Mouse (Mus musculus) granulocyte monocyte progenitor cell, adult 5-6 weeks (primary cell): ENCODE measurements around the gene Mmp3. TPM values are rescaled to one million over a fixed set of nuclear protein-coding genes. Genes with fewer than 3 reads are reported as not detected.
"Not testable (repeated sequence)": the region's sequence is repeated elsewhere in the genome, so short reads cannot be mapped to it uniquely, and the experiment has no call there.

Source experiments
- ATAC-seq: replicated peaks from 2 replicates; pipeline ENCODE4 v1.8.0; 2016; ENCODE audit warnings: mild to moderate bottlenecking, moderate TSS enrichment, inconsistent platforms; ENCODE audit not compliant: poor library complexity, severe bottlenecking
- total RNA-seq, 2 experiments: library from RNA; stranded (forward) in 1 of 2; stranded (reverse) in 1 of 2; fragments of 200-712, 200-1000 nt in 1 of 2; fragments of >200 nt in 1 of 2; fragmentation: Nextera tagmentation in 1 of 2; gene quantifications; 2 replicates each; pipeline ENCODE4 v1.2.3; 2014 to 2017

Gene Mmp3
- total RNA-seq (2014; fragmentation: Nextera tagmentation), result not detected in 2 replicates
- total RNA-seq (2017), result not detected in 2 replicates

DNA sequence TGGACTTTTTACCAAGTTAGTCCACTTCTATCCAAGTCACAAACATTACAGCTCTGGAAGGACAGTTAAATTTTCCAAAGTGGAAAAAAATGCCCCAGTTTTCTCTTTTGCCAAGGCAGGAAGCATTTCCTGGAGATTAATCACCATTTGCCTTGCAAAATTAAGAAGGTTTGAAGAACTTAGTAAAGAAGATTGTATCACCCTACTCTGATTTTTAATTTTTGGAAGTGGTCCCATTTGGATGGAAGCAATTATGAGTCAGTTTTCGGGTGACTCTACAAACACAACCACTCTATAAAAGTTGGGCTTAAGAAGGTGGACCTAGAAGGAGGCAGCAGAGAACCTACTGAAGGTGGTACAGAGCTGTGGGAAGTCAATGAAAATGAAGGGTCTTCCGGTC lies at the start of gene Mmp3:
Mmp3 (plus strand) TSS at position 301 of the 400 bp plus-strand sequence.
- no peak for ATAC-seq

GRCm38 (mm10) chr9:7396556-7396955 lies 49.1 kb upstream of the Mmp3 start:
- not testable (repeated sequence) for ATAC-seq

- no peak for ATAC-seq
These were observed 7.7 kb downstream of the Mmp3 start for GRCm38 (mm10) chr9:7453302-7453701.

DNA sequence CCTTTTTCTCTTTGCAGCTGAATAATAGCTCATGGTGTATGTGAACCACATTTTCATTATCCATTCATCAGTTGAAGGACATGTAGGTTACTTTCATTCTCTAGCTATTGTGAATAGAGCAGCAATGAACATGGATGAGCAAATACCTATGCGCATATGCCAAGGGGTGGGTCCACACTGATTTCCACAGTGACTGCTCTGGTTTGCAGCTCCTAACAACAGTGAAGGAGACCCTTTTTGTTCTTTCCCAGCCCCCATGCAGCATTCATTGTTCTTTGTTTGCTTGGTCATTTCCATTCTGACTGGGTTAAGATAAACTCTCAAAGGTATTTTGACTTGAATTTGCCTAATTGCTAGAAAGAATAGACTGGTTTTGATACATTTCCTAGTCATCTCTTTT lies 24.6 kb downstream of the Mmp3 start:
- ATAC-seq, result no peak

- ATAC-seq, result no peak
These were observed 38.2 kb downstream of the Mmp3 start for GRCm38 (mm10) chr9:7483684-7484394.

GRCm38 (mm10) chr9:7501138-7501537 lies 55.5 kb downstream of the Mmp3 start:
- ATAC-seq, result no peak

GRCm38 (mm10) chr9:7502051-7502450 lies 56.4 kb downstream of the Mmp3 start, which contains the start of gene Mmp10:
TSS of gene Mmp10 (plus strand) at chr9:7502352.
- no peak for ATAC-seq

Other genes starting within 250 kb of the Mmp3 start
- not detected in 2 replicates for gene Mmp13, start 173.3 kb upstream of the Mmp3 start, total RNA-seq (2014; fragmentation: Nextera tagmentation)
- not detected in 2 replicates for gene Mmp13, start 173.3 kb upstream of the Mmp3 start, total RNA-seq (2017)
- gene Mmp12, start 101.4 kb upstream of the Mmp3 start, total RNA-seq (2014; fragmentation: Nextera tagmentation), result not detected in 2 replicates
- not detected in 2 replicates for gene Mmp12, start 101.4 kb upstream of the Mmp3 start, total RNA-seq (2017)
- not detected in 2 replicates for gene Mmp1b, start 57.8 kb upstream of the Mmp3 start, total RNA-seq (2014; fragmentation: Nextera tagmentation)
- not detected in 2 replicates for gene Mmp1b, start 57.8 kb upstream of the Mmp3 start, total RNA-seq (2017)
- gene Mmp10, start 56.5 kb downstream of the Mmp3 start, total RNA-seq (2014; fragmentation: Nextera tagmentation), result not detected in 2 replicates
- not detected in 2 replicates for gene Mmp10, start 56.5 kb downstream of the Mmp3 start, total RNA-seq (2017)
- gene Mmp8, start 112.6 kb downstream of the Mmp3 start, total RNA-seq (2014; fragmentation: Nextera tagmentation), result 2.3 and 4.7 TPM in 2 replicates
- gene Mmp8, start 112.6 kb downstream of the Mmp3 start, total RNA-seq (2017), result 14.0 and 15.2 TPM in 2 replicates
- gene Mmp27, start 125.6 kb downstream of the Mmp3 start, total RNA-seq (2014; fragmentation: Nextera tagmentation), result not detected in 2 replicates
- 0.47 TPM in 1 of 2 replicates, not detected in the other for gene Mmp27, start 125.6 kb downstream of the Mmp3 start, total RNA-seq (2017)
- not detected in 2 replicates for gene Mmp20, start 182.4 kb downstream of the Mmp3 start, total RNA-seq (2014; fragmentation: Nextera tagmentation)
- gene Mmp20, start 182.4 kb downstream of the Mmp3 start, total RNA-seq (2017), result not detected in 2 replicates
- not detected in 2 replicates for gene Mmp7, start 246.3 kb downstream of the Mmp3 start, total RNA-seq (2014; fragmentation: Nextera tagmentation)
- not detected in 2 replicates for gene Mmp7, start 246.3 kb downstream of the Mmp3 start, total RNA-seq (2017)